Mouse (Mus musculus): ENCODE measurements around the gene Gm16440. TPM values are rescaled to one million over a fixed set of nuclear protein-coding genes. Genes with fewer than 3 reads are reported as not detected.

The Gm16440 gene
- not detected in 2 replicates for polyA plus RNA-seq (2012; rRNA removed; ENCODE audit: low replicate concordance)

DNA sequence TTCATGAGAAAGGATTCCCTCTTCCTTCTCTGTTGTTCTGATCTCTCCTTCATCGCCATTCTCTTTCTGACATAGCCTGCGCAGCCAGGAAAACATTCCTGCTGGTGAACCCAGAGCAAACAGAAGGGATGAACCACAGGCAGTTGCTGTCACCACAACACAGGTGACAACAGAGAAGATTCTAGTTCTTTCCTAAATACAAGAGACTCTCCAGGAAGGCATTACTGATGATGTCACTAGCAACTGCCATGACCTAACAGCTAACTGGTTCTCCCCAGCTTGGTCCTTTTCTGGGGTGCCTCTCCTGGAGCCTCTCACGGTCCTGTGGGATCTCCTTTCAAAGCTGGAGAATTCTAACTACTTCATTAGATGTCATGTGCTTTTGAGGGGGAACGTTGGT is at the start of gene Gm16440:
Gene Gm16440, minus strand, starts transcription at position 101 of the 400 bp plus-strand sequence.

DNA sequence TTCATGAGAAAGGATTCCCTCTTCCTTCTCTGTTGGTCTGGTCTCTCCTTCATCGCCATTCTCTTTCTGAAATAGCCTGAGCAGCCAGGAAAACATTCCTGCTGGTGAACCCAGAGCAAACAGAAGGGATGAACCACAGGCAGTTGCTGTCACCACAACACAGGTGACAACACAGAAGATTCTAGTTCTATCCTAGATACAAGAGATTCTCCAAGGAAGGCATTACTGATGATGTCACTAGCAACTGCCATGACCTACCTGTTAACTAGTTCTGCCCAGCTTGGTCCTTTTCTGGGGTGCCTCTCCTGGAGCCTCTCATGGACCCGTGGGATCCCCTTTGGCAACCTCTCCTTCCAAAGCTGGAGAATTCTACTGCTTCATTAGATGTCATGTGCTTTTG is 22.3 kb upstream of the Gm16440 start, which contains the start of gene Gm3591:
Gene Gm3591, minus strand, starts transcription at position 101 of the 400 bp plus-strand sequence.

GRCm38 (mm10) chr14:6343578-6343977 is 46.5 kb downstream of the Gm16440 start, which contains the start of gene Gm3618:
TSS of gene Gm3618 (minus strand) at chr14:6343678.

Other genes starting within 250 kb of the Gm16440 start
- gene Gm21560, start 171.0 kb downstream of the Gm16440 start, polyA plus RNA-seq (2012; rRNA removed; ENCODE audit: low replicate concordance), result not detected in 2 replicates
- gene Gm3411, start 103.1 kb downstream of the Gm16440 start, polyA plus RNA-seq (2012; rRNA removed; ENCODE audit: low replicate concordance), result 0.06 TPM in 1 of 2 replicates, not detected in the other
- not detected in 2 replicates for gene Gm21103, start 85.5 kb downstream of the Gm16440 start, polyA plus RNA-seq (2012; rRNA removed; ENCODE audit: low replicate concordance)
- not detected in 2 replicates for gene Gm3618, start 46.6 kb downstream of the Gm16440 start, polyA plus RNA-seq (2012; rRNA removed; ENCODE audit: low replicate concordance)
- 0.07 TPM in 1 of 2 replicates, not detected in the other for gene Gm3591, start 22.2 kb upstream of the Gm16440 start, polyA plus RNA-seq (2012; rRNA removed; ENCODE audit: low replicate concordance)
- not detected in 2 replicates for gene Gm3594, start 54.3 kb upstream of the Gm16440 start, polyA plus RNA-seq (2012; rRNA removed; ENCODE audit: low replicate concordance)
- gene Gm8356, start 147.0 kb upstream of the Gm16440 start, polyA plus RNA-seq (2012; rRNA removed; ENCODE audit: low replicate concordance), result not detected in 2 replicates
- not detected in 2 replicates for gene Gm3629, start 200.3 kb upstream of the Gm16440 start, polyA plus RNA-seq (2012; rRNA removed; ENCODE audit: low replicate concordance)
- gene Gm3460, start 232.1 kb upstream of the Gm16440 start, polyA plus RNA-seq (2012; rRNA removed; ENCODE audit: low replicate concordance), result not detected in 2 replicates